Mouse (Mus musculus) lung, postnatal 14 days (tissue): ENCODE data around the gene Islr.

Experiments used
- DNase-seq: peaks from one replicate; pipeline ENCODE4 v3.0.0; 2021

The Islr gene

DNA sequence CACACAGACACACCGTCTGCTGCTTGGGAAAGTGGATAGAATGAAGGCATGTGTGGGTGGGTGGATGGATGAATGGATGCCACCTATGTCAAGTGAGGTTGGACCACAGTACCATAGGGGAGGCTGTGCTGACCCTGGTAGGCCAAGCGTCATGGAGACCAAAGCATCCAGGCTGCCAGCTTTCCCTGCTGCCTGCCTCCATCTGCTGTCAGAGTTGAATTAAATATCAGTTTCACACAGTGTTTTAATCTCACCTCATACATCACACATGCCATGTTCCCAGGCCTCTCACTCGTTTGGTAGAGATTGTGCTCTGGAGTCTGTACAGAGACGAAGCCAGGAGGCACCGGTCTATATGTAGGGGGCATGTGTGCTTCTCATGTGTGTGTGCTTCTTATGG is 93.3 kb downstream of the Islr start:
- no peak for DNase-seq

DNA sequence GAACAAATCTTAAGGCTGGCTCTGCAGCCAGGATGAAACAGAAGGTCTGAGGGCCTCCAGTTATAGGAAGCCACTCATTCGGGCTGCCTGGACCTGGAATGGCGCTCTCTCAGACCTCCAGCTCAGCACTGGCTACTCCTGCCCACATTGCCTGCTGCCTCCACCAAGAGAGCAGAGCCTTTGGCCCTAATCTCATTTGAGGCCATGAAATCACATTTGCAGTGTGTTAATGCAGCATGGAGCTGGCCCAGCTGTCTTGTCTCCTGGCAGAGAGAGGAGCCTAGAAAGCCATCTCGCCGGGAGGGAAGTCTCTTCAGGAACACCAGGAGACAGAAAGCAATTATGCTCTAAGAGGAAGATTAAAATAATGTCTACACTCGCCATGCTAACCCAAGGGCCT is 96.6 kb downstream of the Islr start:
- no peak for DNase-seq
